Mouse (Mus musculus): ENCODE measurements around the gene C4bp.

DNA sequence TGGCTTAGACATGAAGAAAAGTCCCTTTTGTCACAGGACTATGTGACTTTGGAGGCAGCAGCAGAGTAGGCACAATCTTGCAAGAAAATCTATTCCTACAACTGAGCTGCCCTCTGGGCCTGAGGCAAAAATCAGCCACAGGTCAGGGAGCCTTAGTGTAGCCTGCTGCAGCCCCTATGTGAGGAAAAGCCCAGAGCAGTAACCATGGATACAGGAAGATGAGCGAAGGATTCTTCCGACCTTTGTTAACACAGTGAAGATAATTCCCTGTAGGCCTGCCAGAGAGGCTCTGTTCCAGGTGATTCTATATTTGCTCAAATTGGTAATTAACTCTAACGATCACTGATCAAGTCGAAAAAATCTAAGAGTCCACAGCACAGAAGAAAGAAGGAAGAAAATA is 17.3 kb downstream of the C4bp start:
- TF ChIP-seq CTCF (IDR thresholded peaks at IDR 0.05) (no peak), POLR2A (IDR thresholded peaks at IDR 0.05; ENCODE audit: insufficient read depth, low read depth, low read length) (no peak)

Measured in heart, adult 2 months (tissue).